Mouse (Mus musculus): ENCODE measurements around the gene Slbp.

Slbp gene

GRCm38 (mm10) chr5:33628820-33629300 lies 23.5 kb downstream of the Slbp start:
- peak in 1 of 2 experiments; percentile 45 for DNase-seq

GRCm38 (mm10) chr5:33627968-33628367 lies 24.4 kb downstream of the Slbp start:
- no peak for DNase-seq

GRCm38 (mm10) chr5:33623766-33624165 lies 28.6 kb downstream of the Slbp start:
- no peak for DNase-seq

- no peak for DNase-seq
These were observed 29.7 kb downstream of the Slbp start for GRCm38 (mm10) chr5:33622671-33623070.

- no peak for DNase-seq
These were observed 38.0 kb downstream of the Slbp start for GRCm38 (mm10) chr5:33614391-33614790.

GRCm38 (mm10) chr5:33611795-33612194 lies 40.6 kb downstream of the Slbp start:
- peak in 1 of 2 experiments; percentile 19 for DNase-seq

GRCm38 (mm10) chr5:33609226-33609625 lies 43.1 kb downstream of the Slbp start:
- DNase-seq, result no peak

- no peak for DNase-seq
These were observed 44.9 kb downstream of the Slbp start for GRCm38 (mm10) chr5:33607434-33607833.

GRCm38 (mm10) chr5:33606631-33607030 lies 45.7 kb downstream of the Slbp start:
- peak in 1 of 2 experiments; percentile 22 for DNase-seq

- peak; percentile 23 for DNase-seq
These were observed 47.1 kb downstream of the Slbp start for GRCm38 (mm10) chr5:33605314-33605713.

GRCm38 (mm10) chr5:33593620-33594019 lies 58.8 kb downstream of the Slbp start:
- DNase-seq, result no peak

GRCm38 (mm10) chr5:33589221-33589888 lies 63.0 kb downstream of the Slbp start:
- DNase-seq, result peak; percentile 75 to 79

- DNase-seq, result no peak
These were observed 64.3 kb downstream of the Slbp start for GRCm38 (mm10) chr5:33588066-33588465.

GRCm38 (mm10) chr5:33587498-33588058 lies 64.8 kb downstream of the Slbp start:
- DNase-seq, result no peak

Measured in cerebellum, postnatal 36 days (tissue).